Mouse (Mus musculus) midbrain, embryonic 14.5 days (tissue): ENCODE measurements at regions not wholly inside any gene's neighbourhood (a gene's known extent, or its start where the extent isn't known, plus 50 kb on each side); places are given as distances from the start of the nearest gene placed in this dataset.
"Not testable (repeated sequence)": the region's sequence is repeated elsewhere in the genome, so short reads cannot be mapped to it uniquely, and the experiment has no call there.

Experiments
- ATAC-seq: fragments of 200-750 bp; cut with Nextera tagmentation; 2 replicates; pipeline ENCODE4 v1.8.0; 2017; ENCODE audit warnings: moderate number of reproducible peaks, moderate library complexity; ENCODE audit not compliant: low FRiP score, low TSS enrichment
- DNase-seq: peaks from one replicate; pipeline ENCODE4 v3.0.0-alpha.2; 2015
- H3K27ac ChIP-seq: fragments of 300-500 bp; sonication (generic); replicated peaks from 2 replicates; pipeline ENCODE4 v1.5.1; 2014; ENCODE audit warnings: mild to moderate bottlenecking, low read depth, low read length, moderate library complexity
- H3K27me3 ChIP-seq: fragments of 300-500 bp; sonication (generic); 2 replicates; pipeline ENCODE4 v1.6.1; 2014; ENCODE audit warnings: low read length, control low read depth, mixed read lengths; ENCODE audit not compliant: control insufficient read depth, insufficient read depth
- H3K36me3 ChIP-seq: fragments of 300-500 bp; sonication (generic); 2 replicates; pipeline ENCODE4 v1.6.1; 2014; ENCODE audit warnings: low read length, control low read depth; ENCODE audit not compliant: control insufficient read depth, insufficient read depth
- H3K4me1 ChIP-seq: fragments of 300-500 bp; sonication (generic); 2 replicates; pipeline ENCODE4 v1.6.1; 2014; ENCODE audit warnings: mild to moderate bottlenecking, antibody characterized with exemption, low read length, control low read depth; ENCODE audit not compliant: control insufficient read depth, insufficient read depth
- H3K4me2 ChIP-seq: fragments of 300-500 bp; sonication (generic); 2 replicates; pipeline ENCODE4 v1.6.1; 2014; ENCODE audit warnings: mild to moderate bottlenecking, low read length, moderate library complexity
- H3K4me3 ChIP-seq: fragments of 300-500 bp; sonication (generic); replicated peaks from 2 replicates; pipeline ENCODE4 v1.5.1; 2014; ENCODE audit warnings: low read depth, low read length
- H3K9ac ChIP-seq: fragments of 300-500 bp; sonication (generic); replicated peaks from 2 replicates; pipeline ENCODE4 v1.6.1; 2014; ENCODE audit warnings: mild to moderate bottlenecking, low read length, moderate library complexity
- H3K9me3 ChIP-seq: fragments of 300-500 bp; sonication (generic); 2 replicates; pipeline ENCODE4 v1.6.1; 2016; ENCODE audit warnings: low read length, control low read depth, mixed read lengths; ENCODE audit not compliant: control insufficient read depth
- WGBS: fragments of 180-500 bp; shearing (Covaris S2); extraction: QIAGEN DNeasy Blood & Tissue Kit; methylation state at CpG from one replicate; pipeline ENCODE4 v1.1.7; 2014; 5-methylcytosine and 5-hydroxymethylcytosine counted together

- Histone ChIP-seq H3K4me1 (no peaks in the 10 kb centered on the region), H3K4me3 (no peak overlapping the region), H3K4me2 (no peak overlapping the region), H3K27ac (no peak overlapping the region), H3K9me3 (no peaks in the 10 kb centered on the region), H3K9ac (no peak overlapping the region), H3K27me3 (no peaks in the 10 kb centered on the region), H3K36me3 (no peaks in the 10 kb centered on the region)
- DNase-seq (no peak), ATAC-seq (no peak)
- 82% methylated on average over 7 of the region's 8 CpGs for WGBS
Measured at GRCm38 (mm10) chr17:43139916-43140315, 123.6 kb downstream of the Tnfrsf21 start.

GRCm38 (mm10) chr17:43141740-43142139 is 125.4 kb downstream of the Tnfrsf21 start:
- 95% methylated on average over 7 of the region's 7 CpGs for WGBS
- ATAC-seq = no peak
- H3K4me3 ChIP-seq = no peak overlapping the region

GRCm38 (mm10) chr17:43145749-43146148 is 124.4 kb upstream of the Adgrf1 start:
- Histone ChIP-seq H3K4me3 (no peak overlapping the region), H3K36me3 (no peaks in the 10 kb centered on the region), H3K9me3 (no peaks in the 10 kb centered on the region), H3K27ac (no peak overlapping the region), H3K4me1 (no peaks in the 10 kb centered on the region), H3K4me2 (no peak overlapping the region), H3K27me3 (no peaks in the 10 kb centered on the region), H3K9ac (no peak overlapping the region)
- ATAC-seq = no peak
- DNase-seq = no peak
- 65% methylated on average over 1 of the region's 1 CpGs for WGBS

More at GRCm38 (mm10) chr17:43141740-43142139, 125.4 kb downstream of the Tnfrsf21 start:
- Histone ChIP-seq H3K4me1 (no peaks in the 10 kb centered on the region), H3K36me3 (no peaks in the 10 kb centered on the region), H3K27me3 (no peaks in the 10 kb centered on the region), H3K9ac (no peak overlapping the region), H3K27ac (no peak overlapping the region), H3K9me3 (no peaks in the 10 kb centered on the region), H3K4me2 (no peak overlapping the region)
- DNase-seq = no peak

GRCm38 (mm10) chr17:43147935-43148334 is 122.2 kb upstream of the Adgrf1 start:
- WGBS = 6% methylated on average over 3 of the region's 3 CpGs
- peak; percentile 14 for DNase-seq
- H3K4me3 ChIP-seq = no peak overlapping the region

GRCm38 (mm10) chr17:43152620-43153019 is 117.5 kb upstream of the Adgrf1 start:
- no peak for DNase-seq

More at GRCm38 (mm10) chr17:43147935-43148334, 122.2 kb upstream of the Adgrf1 start:
- Histone ChIP-seq H3K36me3 (no peaks in the 10 kb centered on the region), H3K4me2 (no peak overlapping the region), H3K9ac (no peak overlapping the region), H3K9me3 (no peaks in the 10 kb centered on the region), H3K27ac (no peak overlapping the region), H3K27me3 (no peaks in the 10 kb centered on the region), H3K4me1 (no peaks in the 10 kb centered on the region)
- ATAC-seq = no peak

GRCm38 (mm10) chr17:43155271-43155670 is 114.9 kb upstream of the Adgrf1 start:
- not testable (repeated sequence) for H3K9ac ChIP-seq, H3K27ac ChIP-seq, DNase-seq, ATAC-seq, H3K4me3 ChIP-seq, H3K27me3 ChIP-seq, H3K36me3 ChIP-seq, H3K9me3 ChIP-seq, H3K4me2 ChIP-seq
- peaks cover 14% of the 10 kb centered on the region; the same call in 1 of the 2 replicates for H3K4me1 ChIP-seq
- 91% methylated on average over 8 of the region's 8 CpGs for WGBS

More at GRCm38 (mm10) chr17:43152620-43153019, 117.5 kb upstream of the Adgrf1 start:
- ATAC-seq = no peak
- WGBS = 90% methylated on average over 3 of the region's 3 CpGs
- no peak overlapping the region for H3K4me2 ChIP-seq
- H3K4me3 ChIP-seq = no peak overlapping the region
- no peak overlapping the region for H3K27ac ChIP-seq
- no peaks in the 10 kb centered on the region for H3K27me3 ChIP-seq
- 0 out of 2 replicates have a peak, but pooled peaks cover 6% of the 10 kb centered on the region for H3K4me1 ChIP-seq
- no peak overlapping the region for H3K9ac ChIP-seq
- H3K36me3 ChIP-seq = no peaks in the 10 kb centered on the region
- no peaks in the 10 kb centered on the region for H3K9me3 ChIP-seq

GRCm38 (mm10) chr17:43156116-43156515 is 114.0 kb upstream of the Adgrf1 start:
- no peak overlapping the region for H3K4me3 ChIP-seq
- H3K27ac ChIP-seq = no peak overlapping the region
- 0 out of 2 replicates have a peak overlapping the region, but pooled peaks have one; percentile 46 for H3K4me2 ChIP-seq
- no peaks in the 10 kb centered on the region for H3K9me3 ChIP-seq
- ATAC-seq = no peak
- no peak overlapping the region for H3K9ac ChIP-seq
- no peaks in the 10 kb centered on the region for H3K27me3 ChIP-seq
- DNase-seq = no peak
- WGBS = 76% methylated on average over 5 of the region's 5 CpGs
- H3K36me3 ChIP-seq = no peaks in the 10 kb centered on the region
- H3K4me1 ChIP-seq = peaks cover 14% of the 10 kb centered on the region; the same call in 1 of the 2 replicates

GRCm38 (mm10) chr17:43157781-43158501 is 112.2 kb upstream of the Adgrf1 start:
- Histone ChIP-seq H3K4me2 (peak overlapping the region; percentile 46), H3K9me3 (no peaks in the 10 kb centered on the region), H3K4me3 (peak overlapping the region; percentile 17), H3K9ac (peak overlapping the region; percentile 32; the same call in 1 of the 2 replicates), H3K4me1 (peaks cover 14% of the 10 kb centered on the region; the same call in 1 of the 2 replicates), H3K27me3 (no peaks in the 10 kb centered on the region), H3K36me3 (no peaks in the 10 kb centered on the region), H3K27ac (peak overlapping the region; percentile 62)
- 22% methylated on average over 15 of the region's 15 CpGs for WGBS
- DNase-seq = peak; percentile 74
- peak; percentile 87 for ATAC-seq

- peak; percentile 57 for DNase-seq
- Histone ChIP-seq H3K4me3 (no peak overlapping the region), H3K27ac (peak overlapping the region; percentile 21; the same call in 1 of the 2 replicates), H3K4me2 (peak overlapping the region; percentile 46), H3K36me3 (no peaks in the 10 kb centered on the region), H3K9me3 (no peaks in the 10 kb centered on the region), H3K27me3 (no peaks in the 10 kb centered on the region), H3K4me1 (peaks cover 14% of the 10 kb centered on the region; the same call in 1 of the 2 replicates), H3K9ac (peak overlapping the region; percentile 32; the same call in 1 of the 2 replicates)
- WGBS = 42% methylated on average over 10 of the region's 10 CpGs
- ATAC-seq = 0 out of 2 replicates have a peak, but pooled peaks have one; percentile 14
Measured at GRCm38 (mm10) chr17:43158741-43159140, 111.4 kb upstream of the Adgrf1 start.
